Mouse (Mus musculus): ENCODE results near the gene Fgfr1op. TPM values are rescaled to one million over a fixed set of nuclear protein-coding genes. Genes with fewer than 3 reads are reported as not detected.
"Not testable (repeated sequence)": the region's sequence is repeated elsewhere in the genome, so short reads cannot be mapped to it uniquely, and the experiment has no call there.

The Fgfr1op gene
- polyA plus RNA-seq, 2 experiments: 5.6 to 11.8 TPM

GRCm38 (mm10) chr17:8203487-8203886 is 38.2 kb downstream of the Fgfr1op start:
- TF ChIP-seq EP300 (IDR thresholded peaks at IDR 0.05; ENCODE audit: low read depth): no peak
- TF ChIP-seq CTCF (IDR thresholded peaks at IDR 0.05; ENCODE audit: low read depth): no peak
- ATAC-seq (ENCODE audit: insufficient read depth): no peak
- 19% methylated on average over 1 of the region's 1 CpGs for WGBS (ENCODE audit: insufficient replicate concordance)
- Histone ChIP-seq H3K36me3 (replicated peaks; ENCODE audit: control insufficient read depth, insufficient read depth, low read depth) (no peaks in the 10 kb centered on the region), H3K4me3 (ENCODE audit: insufficient read depth in 1 of 2, low read depth in 2 of 2, low read length in 2 of 2) (no peak overlapping the region), H3K9ac (replicated peaks) (no peak overlapping the region), H3K9me3 (ENCODE audit: control insufficient read depth, low read length) (no peaks in the 10 kb centered on the region), H3K4me1 (replicated peaks; ENCODE audit: control insufficient read depth in 2 of 2, insufficient read depth in 2 of 2, low read length in 1 of 2) (no peaks in the 10 kb centered on the region), H3K27me3 (ENCODE audit: control insufficient read depth, insufficient read depth, low read length) (no peaks in the 10 kb centered on the region), H3K4me2 (ENCODE audit: low read depth) (no peak overlapping the region), H3K27ac (no peak overlapping the region)
- DNase-seq (ENCODE audit: low read depth in 3 of 3, low spot score in 3 of 3): no peak

- ATAC-seq (ENCODE audit: insufficient read depth); H3K27ac ChIP-seq; H3K9ac ChIP-seq (replicated peaks); DNase-seq (ENCODE audit: low read depth in 3 of 3, low spot score in 3 of 3); H3K36me3 ChIP-seq (replicated peaks; ENCODE audit: control insufficient read depth, insufficient read depth, low read depth); H3K9me3 ChIP-seq (ENCODE audit: control insufficient read depth, low read length); H3K4me3 ChIP-seq (ENCODE audit: insufficient read depth in 1 of 2, low read depth in 2 of 2, low read length in 2 of 2); H3K4me2 ChIP-seq (ENCODE audit: low read depth); H3K27me3 ChIP-seq (ENCODE audit: control insufficient read depth, insufficient read depth, low read length); H3K4me1 ChIP-seq (replicated peaks; ENCODE audit: control insufficient read depth in 2 of 2, insufficient read depth in 2 of 2, low read length in 1 of 2): not testable (repeated sequence)
- WGBS (ENCODE audit: insufficient replicate concordance): 46% methylated on average over 1 of the region's 1 CpGs
Observed at GRCm38 (mm10) chr17:8205221-8205631, 39.9 kb downstream of the Fgfr1op start.

GRCm38 (mm10) chr17:8206691-8207090 is 41.4 kb downstream of the Fgfr1op start:
- H3K36me3 ChIP-seq (replicated peaks; ENCODE audit: control insufficient read depth, insufficient read depth, low read depth): no peaks in the 10 kb centered on the region
- 47% methylated on average over 5 of the region's 5 CpGs for WGBS (ENCODE audit: insufficient replicate concordance)
- H3K27ac ChIP-seq: no peak overlapping the region
- no peak for DNase-seq (ENCODE audit: low read depth in 3 of 3, low spot score in 3 of 3)
- no peak for TF ChIP-seq CTCF (IDR thresholded peaks at IDR 0.05; ENCODE audit: low read depth)
- no peak overlapping the region for H3K4me2 ChIP-seq (ENCODE audit: low read depth)
- H3K9ac ChIP-seq (replicated peaks): no peak overlapping the region
- H3K4me1 ChIP-seq (replicated peaks; ENCODE audit: control insufficient read depth in 2 of 2, insufficient read depth in 2 of 2, low read length in 1 of 2): no peaks in the 10 kb centered on the region
- no peak for ATAC-seq (ENCODE audit: insufficient read depth)
- H3K9me3 ChIP-seq (ENCODE audit: control insufficient read depth, low read length): no peaks in the 10 kb centered on the region
- no peak overlapping the region for H3K4me3 ChIP-seq (ENCODE audit: insufficient read depth in 1 of 2, low read depth in 2 of 2, low read length in 2 of 2)
- H3K27me3 ChIP-seq (ENCODE audit: control insufficient read depth, insufficient read depth, low read length): no peaks in the 10 kb centered on the region

- Histone ChIP-seq H3K9ac (replicated peaks) (no peak overlapping the region), H3K27me3 (ENCODE audit: control insufficient read depth, insufficient read depth, low read length) (no peaks in the 10 kb centered on the region), H3K4me3 (ENCODE audit: insufficient read depth in 1 of 2, low read depth in 2 of 2, low read length in 2 of 2) (no peak overlapping the region), H3K36me3 (replicated peaks; ENCODE audit: control insufficient read depth, insufficient read depth, low read depth) (no peaks in the 10 kb centered on the region), H3K4me1 (replicated peaks; ENCODE audit: control insufficient read depth in 2 of 2, insufficient read depth in 2 of 2, low read length in 1 of 2) (no peaks in the 10 kb centered on the region), H3K27ac (no peak overlapping the region), H3K4me2 (ENCODE audit: low read depth) (no peak overlapping the region), H3K9me3 (ENCODE audit: control insufficient read depth, low read length) (no peaks in the 10 kb centered on the region)
- WGBS (ENCODE audit: insufficient replicate concordance): 61% methylated on average over 2 of the region's 2 CpGs
- ATAC-seq (ENCODE audit: insufficient read depth): no peak
- TF ChIP-seq CTCF (IDR thresholded peaks at IDR 0.05; ENCODE audit: low read depth) (no peak), EP300 (IDR thresholded peaks at IDR 0.05; ENCODE audit: low read depth) (no peak)
- DNase-seq (ENCODE audit: low read depth in 3 of 3, low spot score in 3 of 3): no peak
Observed at GRCm38 (mm10) chr17:8209696-8210095, 44.4 kb downstream of the Fgfr1op start.

- no peak for DNase-seq (ENCODE audit: low read depth in 3 of 3, low spot score in 3 of 3)
- no peak overlapping the region for H3K4me2 ChIP-seq (ENCODE audit: low read depth)
- H3K4me3 ChIP-seq (ENCODE audit: insufficient read depth in 1 of 2, low read depth in 2 of 2, low read length in 2 of 2): no peak overlapping the region
- no peak overlapping the region for H3K27ac ChIP-seq
- no peaks in the 10 kb centered on the region for H3K4me1 ChIP-seq (replicated peaks; ENCODE audit: control insufficient read depth in 2 of 2, insufficient read depth in 2 of 2, low read length in 1 of 2)
- no peaks in the 10 kb centered on the region for H3K36me3 ChIP-seq (replicated peaks; ENCODE audit: control insufficient read depth, insufficient read depth, low read depth)
- WGBS (ENCODE audit: insufficient replicate concordance): 35% methylated on average over 3 of the region's 3 CpGs
- no peak for TF ChIP-seq CTCF (IDR thresholded peaks at IDR 0.05; ENCODE audit: low read depth)
- TF ChIP-seq EP300 (IDR thresholded peaks at IDR 0.05; ENCODE audit: low read depth): no peak
- H3K9me3 ChIP-seq (ENCODE audit: control insufficient read depth, low read length): no peaks in the 10 kb centered on the region
- no peak overlapping the region for H3K9ac ChIP-seq (replicated peaks)
- H3K27me3 ChIP-seq (ENCODE audit: control insufficient read depth, insufficient read depth, low read length): no peaks in the 10 kb centered on the region
- no peak for ATAC-seq (ENCODE audit: insufficient read depth)
Observed at GRCm38 (mm10) chr17:8210170-8210569, 44.9 kb downstream of the Fgfr1op start.

GRCm38 (mm10) chr17:8210675-8211074 is 45.4 kb downstream of the Fgfr1op start:
- H3K36me3 ChIP-seq (replicated peaks; ENCODE audit: control insufficient read depth, insufficient read depth, low read depth): no peaks in the 10 kb centered on the region
- TF ChIP-seq CTCF (IDR thresholded peaks at IDR 0.05; ENCODE audit: low read depth) (no peak), EP300 (IDR thresholded peaks at IDR 0.05; ENCODE audit: low read depth) (no peak)
- no peak overlapping the region for H3K9ac ChIP-seq (replicated peaks)
- DNase-seq (ENCODE audit: low read depth in 3 of 3, low spot score in 3 of 3) (no peak), ATAC-seq (ENCODE audit: insufficient read depth) (no peak)
- no peak overlapping the region for H3K27ac ChIP-seq
- no peak overlapping the region for H3K4me3 ChIP-seq (ENCODE audit: insufficient read depth in 1 of 2, low read depth in 2 of 2, low read length in 2 of 2)
- 44% methylated on average over 10 of the region's 10 CpGs for WGBS (ENCODE audit: insufficient replicate concordance)
- H3K4me1 ChIP-seq (replicated peaks; ENCODE audit: control insufficient read depth in 2 of 2, insufficient read depth in 2 of 2, low read length in 1 of 2): no peaks in the 10 kb centered on the region
- no peaks in the 10 kb centered on the region for H3K27me3 ChIP-seq (ENCODE audit: control insufficient read depth, insufficient read depth, low read length)
- H3K9me3 ChIP-seq (ENCODE audit: control insufficient read depth, low read length): no peaks in the 10 kb centered on the region
- H3K4me2 ChIP-seq (ENCODE audit: low read depth): no peak overlapping the region
